Mouse (Mus musculus): ENCODE results near the gene Psmd9.

DNA sequence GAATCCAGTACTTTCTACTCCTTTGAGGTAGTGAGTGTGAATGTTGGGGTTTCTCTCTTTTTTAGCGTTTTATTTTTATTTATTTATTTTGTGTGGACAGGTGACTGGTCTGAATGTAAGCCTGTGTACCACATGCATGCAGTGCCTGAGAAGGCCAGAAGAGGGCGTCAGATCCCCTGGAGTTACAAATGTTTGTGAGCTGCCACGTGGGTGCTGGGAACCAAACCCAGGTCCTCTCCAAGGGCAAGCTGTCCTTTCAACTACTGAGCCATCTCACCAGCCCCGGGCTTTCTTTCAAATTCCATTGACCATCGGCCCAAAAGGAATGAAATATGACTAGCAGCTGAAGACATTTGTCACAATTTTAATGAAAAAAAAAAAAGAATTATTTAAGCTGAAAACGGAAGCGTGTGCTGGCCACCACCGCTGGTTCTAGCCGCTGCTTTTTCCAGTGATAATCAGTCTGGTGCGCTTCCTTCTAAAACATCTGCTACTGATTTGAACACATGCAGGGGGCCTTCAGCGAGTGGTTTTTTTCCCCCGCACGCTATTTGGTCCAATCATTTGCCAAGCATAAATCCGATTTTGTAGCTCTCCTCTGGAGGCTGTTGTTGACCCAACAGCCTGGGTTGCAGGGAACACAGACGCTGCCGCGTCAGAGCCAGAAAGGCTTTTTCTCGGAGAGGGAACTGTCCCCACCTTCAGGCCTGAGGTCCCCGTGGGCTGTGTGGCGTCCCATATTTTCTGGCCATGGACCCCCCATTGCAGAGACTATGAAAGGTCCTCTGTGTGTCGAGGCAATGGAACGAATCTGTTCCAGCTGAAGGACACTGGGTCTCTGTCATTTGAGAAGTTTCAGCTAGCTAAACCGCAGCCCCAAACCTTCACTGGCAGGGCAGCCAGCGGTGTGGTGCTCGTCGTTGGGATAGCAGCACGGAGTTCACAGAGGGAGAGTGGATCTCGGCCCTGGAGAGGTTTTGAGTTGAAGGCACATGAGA lies 99.6 kb downstream of the Psmd9 start:
- TF ChIP-seq CTCF (IDR thresholded peaks at IDR 0.05; ENCODE audit: low read depth) (no peak), EP300 (optimal IDR thresholded peaks at IDR 0.05) (no peak)
